Mouse (Mus musculus): ENCODE measurements around the gene Timm8a2. TPM values are rescaled to one million over a fixed set of nuclear protein-coding genes. Genes with fewer than 3 reads are reported as not detected.

The Timm8a2 gene
- polyA plus RNA-seq, 1 experiment from 2014 or later = not detected

GRCm38 (mm10) chr14:122073422-122073821, 38.9 kb downstream of the Timm8a2 start:
- Histone ChIP-seq H3K4me2 (ENCODE audit: low read length) (no peak overlapping the region), H3K4me1 (ENCODE audit: control insufficient read depth, insufficient read depth, low read length) (no peaks in the 10 kb centered on the region), H3K36me3 (ENCODE audit: control insufficient read depth, insufficient read depth, low read length) (no peaks in the 10 kb centered on the region), H3K9ac (ENCODE audit: low read depth, low read length) (no peak overlapping the region), H3K27me3 (ENCODE audit: control insufficient read depth, insufficient read depth, low read depth, low read length) (no peaks in the 10 kb centered on the region), H3K27ac (ENCODE audit: low read length) (no peak overlapping the region), H3K9me3 (replicated peaks; ENCODE audit: control insufficient read depth, low read length, poor library complexity, severe bottlenecking) (no peaks in the 10 kb centered on the region), H3K4me3 (ENCODE audit: low read depth, low read length) (no peak overlapping the region)
- 93% methylated on average over 5 of the region's 5 CpGs for WGBS
- no peak for ATAC-seq

GRCm38 (mm10) chr14:122074360-122074759, 39.9 kb downstream of the Timm8a2 start:
- no peak overlapping the region for H3K4me3 ChIP-seq (ENCODE audit: low read depth, low read length)
- no peaks in the 10 kb centered on the region for H3K36me3 ChIP-seq (ENCODE audit: control insufficient read depth, insufficient read depth, low read length)
- H3K4me1 ChIP-seq (ENCODE audit: control insufficient read depth, insufficient read depth, low read length) = no peaks in the 10 kb centered on the region
- no peak overlapping the region for H3K9ac ChIP-seq (ENCODE audit: low read depth, low read length)
- no peak for ATAC-seq
- H3K9me3 ChIP-seq (replicated peaks; ENCODE audit: control insufficient read depth, low read length, poor library complexity, severe bottlenecking) = no peaks in the 10 kb centered on the region
- no peaks in the 10 kb centered on the region for H3K27me3 ChIP-seq (ENCODE audit: control insufficient read depth, insufficient read depth, low read depth, low read length)
- no peak overlapping the region for H3K4me2 ChIP-seq (ENCODE audit: low read length)
- 80% methylated on average over 10 of the region's 10 CpGs for WGBS
- no peak overlapping the region for H3K27ac ChIP-seq (ENCODE audit: low read length)

- ATAC-seq = no peak
- no peaks in the 10 kb centered on the region for H3K36me3 ChIP-seq (ENCODE audit: control insufficient read depth, insufficient read depth, low read length)
Observed at GRCm38 (mm10) chr14:122075485-122076200, 41.2 kb downstream of the Timm8a2 start.

GRCm38 (mm10) chr14:122077017-122077416, 42.5 kb downstream of the Timm8a2 start:
- no peak overlapping the region for H3K27ac ChIP-seq (ENCODE audit: low read length)
- H3K4me2 ChIP-seq (ENCODE audit: low read length) = no peak overlapping the region
- H3K9me3 ChIP-seq (replicated peaks; ENCODE audit: control insufficient read depth, low read length, poor library complexity, severe bottlenecking) = no peaks in the 10 kb centered on the region
- no peaks in the 10 kb centered on the region for H3K27me3 ChIP-seq (ENCODE audit: control insufficient read depth, insufficient read depth, low read depth, low read length)
- no peaks in the 10 kb centered on the region for H3K36me3 ChIP-seq (ENCODE audit: control insufficient read depth, insufficient read depth, low read length)
- 84% methylated on average over 3 of the region's 3 CpGs for WGBS
- no peak for ATAC-seq
- no peak overlapping the region for H3K4me3 ChIP-seq (ENCODE audit: low read depth, low read length)
- H3K4me1 ChIP-seq (ENCODE audit: control insufficient read depth, insufficient read depth, low read length) = no peaks in the 10 kb centered on the region
- no peak overlapping the region for H3K9ac ChIP-seq (ENCODE audit: low read depth, low read length)

More at GRCm38 (mm10) chr14:122075485-122076200, 41.2 kb downstream of the Timm8a2 start:
- Histone ChIP-seq H3K9ac (ENCODE audit: low read depth, low read length) (no peak overlapping the region), H3K4me3 (ENCODE audit: low read depth, low read length) (no peak overlapping the region), H3K4me2 (ENCODE audit: low read length) (no peak overlapping the region), H3K9me3 (replicated peaks; ENCODE audit: control insufficient read depth, low read length, poor library complexity, severe bottlenecking) (no peaks in the 10 kb centered on the region), H3K27ac (ENCODE audit: low read length) (no peak overlapping the region), H3K27me3 (ENCODE audit: control insufficient read depth, insufficient read depth, low read depth, low read length) (no peaks in the 10 kb centered on the region), H3K4me1 (ENCODE audit: control insufficient read depth, insufficient read depth, low read length) (no peaks in the 10 kb centered on the region)
- WGBS = 87% methylated on average over 21 of the region's 21 CpGs

GRCm38 (mm10) chr14:122079428-122079827, 45.0 kb downstream of the Timm8a2 start:
- 46% methylated on average over 6 of the region's 6 CpGs for whole genome bisulfite sequencing
- no peaks in the 10 kb centered on the region for H3K9me3 ChIP-seq (replicated peaks; ENCODE audit: control insufficient read depth, low read length, poor library complexity, severe bottlenecking)
- no peak overlapping the region for H3K4me3 ChIP-seq (ENCODE audit: low read depth, low read length)
- no peaks in the 10 kb centered on the region for H3K4me1 ChIP-seq (ENCODE audit: control insufficient read depth, insufficient read depth, low read length)
- no peak overlapping the region for H3K9ac ChIP-seq (ENCODE audit: low read depth, low read length)
- H3K27ac ChIP-seq (ENCODE audit: low read length) = no peak overlapping the region
- no peak for ATAC-seq
- H3K27me3 ChIP-seq (ENCODE audit: control insufficient read depth, insufficient read depth, low read depth, low read length) = no peaks in the 10 kb centered on the region
- no peak overlapping the region for H3K4me2 ChIP-seq (ENCODE audit: low read length)
- no peaks in the 10 kb centered on the region for H3K36me3 ChIP-seq (ENCODE audit: control insufficient read depth, insufficient read depth, low read length)

GRCm38 (mm10) chr14:122079921-122080320, 45.4 kb downstream of the Timm8a2 start:
- Histone ChIP-seq H3K4me1 (ENCODE audit: control insufficient read depth, insufficient read depth, low read length) (no peaks in the 10 kb centered on the region), H3K36me3 (ENCODE audit: control insufficient read depth, insufficient read depth, low read length) (no peaks in the 10 kb centered on the region), H3K9me3 (replicated peaks; ENCODE audit: control insufficient read depth, low read length, poor library complexity, severe bottlenecking) (0 out of 2 replicates have a peak, but pooled peaks cover 2% of the 10 kb centered on the region), H3K27ac (ENCODE audit: low read length) (no peak overlapping the region), H3K4me3 (ENCODE audit: low read depth, low read length) (no peak overlapping the region), H3K4me2 (ENCODE audit: low read length) (no peak overlapping the region), H3K27me3 (ENCODE audit: control insufficient read depth, insufficient read depth, low read depth, low read length) (no peaks in the 10 kb centered on the region), H3K9ac (ENCODE audit: low read depth, low read length) (no peak overlapping the region)
- 86% methylated on average over 5 of the region's 5 CpGs for WGBS
- no peak for ATAC-seq

GRCm38 (mm10) chr14:122081308-122081707, 46.8 kb downstream of the Timm8a2 start:
- H3K27ac ChIP-seq (ENCODE audit: low read length) = no peak overlapping the region

GRCm38 (mm10) chr14:122083499-122083898, 49.0 kb downstream of the Timm8a2 start:
- no peak overlapping the region for H3K4me2 ChIP-seq (ENCODE audit: low read length)
- no peak overlapping the region for H3K4me3 ChIP-seq (ENCODE audit: low read depth, low read length)
- no peaks in the 10 kb centered on the region for H3K36me3 ChIP-seq (ENCODE audit: control insufficient read depth, insufficient read depth, low read length)
- 83% methylated on average over 7 of the region's 7 CpGs for WGBS
- no peak overlapping the region for H3K27ac ChIP-seq (ENCODE audit: low read length)
- no peak overlapping the region for H3K9ac ChIP-seq (ENCODE audit: low read depth, low read length)
- H3K4me1 ChIP-seq (ENCODE audit: control insufficient read depth, insufficient read depth, low read length) = no peaks in the 10 kb centered on the region
- H3K27me3 ChIP-seq (ENCODE audit: control insufficient read depth, insufficient read depth, low read depth, low read length) = no peaks in the 10 kb centered on the region
- ATAC-seq = no peak
- H3K9me3 ChIP-seq (replicated peaks; ENCODE audit: control insufficient read depth, low read length, poor library complexity, severe bottlenecking) = 0 out of 2 replicates have a peak, but pooled peaks cover 2% of the 10 kb centered on the region

More at GRCm38 (mm10) chr14:122081308-122081707, 46.8 kb downstream of the Timm8a2 start:
- Histone ChIP-seq H3K4me2 (ENCODE audit: low read length) (no peak overlapping the region), H3K9me3 (replicated peaks; ENCODE audit: control insufficient read depth, low read length, poor library complexity, severe bottlenecking) (0 out of 2 replicates have a peak, but pooled peaks cover 2% of the 10 kb centered on the region), H3K27me3 (ENCODE audit: control insufficient read depth, insufficient read depth, low read depth, low read length) (no peaks in the 10 kb centered on the region), H3K4me1 (ENCODE audit: control insufficient read depth, insufficient read depth, low read length) (no peaks in the 10 kb centered on the region), H3K4me3 (ENCODE audit: low read depth, low read length) (no peak overlapping the region), H3K9ac (ENCODE audit: low read depth, low read length) (no peak overlapping the region), H3K36me3 (ENCODE audit: control insufficient read depth, insufficient read depth, low read length) (no peaks in the 10 kb centered on the region)
- WGBS = 41% methylated on average over 3 of the region's 3 CpGs
- no peak for ATAC-seq

GRCm38 (mm10) chr14:122087956-122088355, 53.5 kb downstream of the Timm8a2 start:
- WGBS = 87% methylated on average over 5 of the region's 5 CpGs
- H3K4me3 ChIP-seq (ENCODE audit: low read depth, low read length) = no peak overlapping the region
- no peak overlapping the region for H3K9ac ChIP-seq (ENCODE audit: low read depth, low read length)

More at GRCm38 (mm10) chr14:122087956-122088355, 53.5 kb downstream of the Timm8a2 start:
- Histone ChIP-seq H3K9me3 (replicated peaks; ENCODE audit: control insufficient read depth, low read length, poor library complexity, severe bottlenecking) (0 out of 2 replicates have a peak, but pooled peaks cover 2% of the 10 kb centered on the region), H3K27ac (ENCODE audit: low read length) (no peak overlapping the region), H3K4me2 (ENCODE audit: low read length) (no peak overlapping the region), H3K4me1 (ENCODE audit: control insufficient read depth, insufficient read depth, low read length) (no peaks in the 10 kb centered on the region), H3K27me3 (ENCODE audit: control insufficient read depth, insufficient read depth, low read depth, low read length) (no peaks in the 10 kb centered on the region), H3K36me3 (ENCODE audit: control insufficient read depth, insufficient read depth, low read length) (no peaks in the 10 kb centered on the region)
- no peak for ATAC-seq
